Mouse (Mus musculus) hindbrain, embryonic 16.5 days (tissue): ENCODE data around the gene Slamf1. TPM values are rescaled to one million over a fixed set of nuclear protein-coding genes. Genes with fewer than 3 reads are reported as not detected.
"Not testable (repeated sequence)": the region's sequence is repeated elsewhere in the genome, so short reads cannot be mapped to it uniquely, and the experiment has no call there.

ENCODE experiments used
- ATAC-seq: fragments of 200-750 bp; cut with Nextera tagmentation; 2 replicates; pipeline ENCODE4 v1.8.0; 2017; ENCODE audit warnings: moderate TSS enrichment, moderate library complexity
- H3K27ac ChIP-seq: fragments of 300-500 bp; sonication (generic); 2 replicates; pipeline ENCODE4 v1.5.1; 2014; ENCODE audit warnings: low read depth, mild to moderate bottlenecking, control low read depth, low read length, moderate library complexity
- H3K27me3 ChIP-seq: fragments of 300-500 bp; sonication (generic); replicated peaks from 2 replicates; pipeline ENCODE4 v1.6.1; 2014; ENCODE audit warnings: low read length; ENCODE audit not compliant: control insufficient read depth, insufficient read depth
- H3K36me3 ChIP-seq: fragments of 300-500 bp; sonication (generic); 2 replicates; pipeline ENCODE4 v1.6.1; 2014; ENCODE audit warnings: mild to moderate bottlenecking, low read length, moderate library complexity, mixed read lengths; ENCODE audit not compliant: control insufficient read depth, insufficient read depth
- H3K4me1 ChIP-seq: fragments of 300-500 bp; sonication (generic); 2 replicates; pipeline ENCODE4 v1.6.1; 2014; ENCODE audit warnings: low read depth, low read length; ENCODE audit not compliant: control insufficient read depth, insufficient read depth
- H3K4me2 ChIP-seq: fragments of 300-500 bp; sonication (generic); 2 replicates; pipeline ENCODE4 v1.6.1; 2014; ENCODE audit warnings: mild to moderate bottlenecking, low read length, control low read depth, moderate library complexity
- H3K4me3 ChIP-seq: fragments of 300-500 bp; sonication (generic); 2 replicates; pipeline ENCODE4 v1.5.1; 2014; ENCODE audit warnings: mild to moderate bottlenecking, low read length, control low read depth, moderate library complexity
- H3K9ac ChIP-seq: fragments of 300-500 bp; sonication (generic); 2 replicates; pipeline ENCODE4 v1.6.1; 2014; ENCODE audit warnings: low read depth, mild to moderate bottlenecking, control low read depth, low read length, moderate library complexity
- H3K9me3 ChIP-seq: fragments of 300-500 bp; sonication (generic); 2 replicates; pipeline ENCODE4 v1.6.1; 2014; ENCODE audit warnings: mild to moderate bottlenecking, low read length, moderate library complexity; ENCODE audit not compliant: control insufficient read depth
- WGBS: fragments of 180-500 bp; shearing (Covaris S2); extraction: QIAGEN DNeasy Blood & Tissue Kit; methylation state at CpG from one replicate; pipeline ENCODE4 v1.1.7; 2014; 5-methylcytosine and 5-hydroxymethylcytosine counted together
- polyA plus RNA-seq: library from polyadenylated mRNA; unstranded; fragments of >200 nt; fragmentation: Nextera tagmentation; extraction: Ambion mirVana; gene quantifications from 2 replicates; pipeline ENCODE4 v1.2.1, GENCODE M21; 2015

Slamf1 gene
- polyA plus RNA-seq, 1 experiment from 2014 or later = 0.28 TPM

DNA sequence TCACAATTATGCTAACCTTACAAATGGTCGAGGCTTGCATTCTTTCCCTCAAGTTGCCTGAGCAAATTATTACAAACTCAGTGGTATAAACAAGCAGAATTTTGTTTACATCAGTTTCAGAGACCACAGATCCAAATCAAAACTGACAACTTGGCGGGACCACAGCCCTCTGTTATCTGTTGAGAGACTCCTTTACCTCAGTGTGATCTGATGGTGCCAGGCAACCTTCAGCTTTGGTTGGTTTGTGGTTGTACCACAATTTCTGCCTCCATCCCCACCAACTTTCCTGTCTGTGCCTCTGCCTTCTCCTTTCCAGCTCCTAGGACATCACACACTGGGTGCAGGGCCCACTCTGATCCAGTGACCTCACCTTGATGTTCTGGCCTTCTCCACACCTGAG, 29.3 kb downstream of the Slamf1 start:
- H3K27ac ChIP-seq = no peak overlapping the region
- no peaks in the 10 kb centered on the region for H3K27me3 ChIP-seq
- WGBS = 79% methylated on average over 2 of the region's 2 CpGs
- H3K36me3 ChIP-seq = no peaks in the 10 kb centered on the region
- H3K9me3 ChIP-seq = no peaks in the 10 kb centered on the region
- ATAC-seq = no peak
- H3K9ac ChIP-seq = no peak overlapping the region
- no peak overlapping the region for H3K4me2 ChIP-seq
- no peaks in the 10 kb centered on the region for H3K4me1 ChIP-seq
- H3K4me3 ChIP-seq = no peak overlapping the region

DNA sequence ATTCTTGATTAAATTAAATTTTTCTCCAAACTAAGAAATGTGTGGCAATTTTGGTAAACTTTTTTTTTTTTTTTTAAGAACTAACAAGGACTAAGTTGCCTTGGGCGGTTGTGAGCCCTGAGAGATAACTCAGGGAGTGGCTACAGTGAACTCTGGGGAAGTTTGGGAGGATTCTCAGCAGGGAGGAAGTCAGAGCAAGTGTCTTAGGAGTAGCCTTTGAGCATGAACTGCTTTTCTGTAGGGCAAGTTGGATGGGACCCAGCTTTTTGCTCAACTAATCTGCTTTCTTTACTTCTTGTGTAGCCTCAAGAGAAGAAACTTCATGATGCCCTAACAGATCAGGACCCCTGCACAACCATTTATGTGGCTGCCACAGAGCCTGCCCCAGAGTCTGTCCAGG, 30.9 kb downstream of the Slamf1 start:
- Histone ChIP-seq H3K9me3 (no peaks in the 10 kb centered on the region), H3K4me2 (no peak overlapping the region), H3K27ac (no peak overlapping the region), H3K9ac (no peak overlapping the region), H3K27me3 (no peaks in the 10 kb centered on the region), H3K36me3 (no peaks in the 10 kb centered on the region), H3K4me1 (no peaks in the 10 kb centered on the region), H3K4me3 (no peak overlapping the region)
- WGBS = 64% methylated on average over 1 of the region's 1 CpGs
- no peak for ATAC-seq

GRCm38 (mm10) chr1:171799648-171800047, 32.7 kb downstream of the Slamf1 start:
- no peak overlapping the region for H3K9ac ChIP-seq
- no peaks in the 10 kb centered on the region for H3K36me3 ChIP-seq
- no peak overlapping the region for H3K4me2 ChIP-seq
- H3K4me1 ChIP-seq = no peaks in the 10 kb centered on the region
- no peak overlapping the region for H3K4me3 ChIP-seq
- no peak overlapping the region for H3K27ac ChIP-seq
- H3K9me3 ChIP-seq = no peaks in the 10 kb centered on the region
- 84% methylated on average over 4 of the region's 4 CpGs for WGBS
- no peaks in the 10 kb centered on the region for H3K27me3 ChIP-seq
- ATAC-seq = no peak

GRCm38 (mm10) chr1:171811048-171811447, 44.1 kb downstream of the Slamf1 start:
- WGBS = 77% methylated on average over 1 of the region's 1 CpGs
- ATAC-seq, H3K4me2 ChIP-seq, H3K9me3 ChIP-seq, H3K9ac ChIP-seq, H3K4me1 ChIP-seq, H3K27me3 ChIP-seq, H3K36me3 ChIP-seq, H3K4me3 ChIP-seq, H3K27ac ChIP-seq: not testable (repeated sequence)

GRCm38 (mm10) chr1:171815545-171816439, 48.9 kb downstream of the Slamf1 start:
- peak; percentile 97 for ATAC-seq
- 15% methylated on average over 8 of the region's 8 CpGs for WGBS
- no peaks in the 10 kb centered on the region for H3K36me3 ChIP-seq
- no peaks in the 10 kb centered on the region for H3K9me3 ChIP-seq
- no peaks in the 10 kb centered on the region for H3K4me1 ChIP-seq
- H3K9ac ChIP-seq = no peak overlapping the region
- no peaks in the 10 kb centered on the region for H3K27me3 ChIP-seq
- no peak overlapping the region for H3K4me2 ChIP-seq
- H3K4me3 ChIP-seq = no peak overlapping the region
- H3K27ac ChIP-seq = no peak overlapping the region

DNA sequence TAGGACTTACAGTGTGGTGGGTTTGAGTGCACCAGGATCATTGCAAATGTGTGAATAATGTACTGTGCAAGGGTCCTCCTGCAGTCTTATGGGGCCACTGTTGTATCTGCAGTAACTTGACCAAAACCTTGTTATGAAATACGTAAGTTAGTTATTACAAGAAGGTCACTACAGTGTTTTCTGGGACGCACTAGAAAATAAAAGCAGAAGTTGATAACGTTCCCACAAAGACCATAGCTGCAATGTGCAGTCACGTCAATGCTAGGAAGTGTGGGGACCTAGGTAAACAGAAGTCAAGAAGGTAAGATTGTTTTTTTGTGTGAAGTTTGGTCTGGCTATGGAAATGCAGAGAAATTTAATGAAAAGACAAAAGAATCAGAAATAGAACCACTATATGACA, 50.1 kb downstream of the Slamf1 start:
- H3K36me3 ChIP-seq = no peaks in the 10 kb centered on the region
- no peak overlapping the region for H3K9ac ChIP-seq
- H3K27me3 ChIP-seq = no peaks in the 10 kb centered on the region
- H3K4me3 ChIP-seq = no peak overlapping the region
- ATAC-seq = no peak
- WGBS = 84% methylated on average over 4 of the region's 4 CpGs
- H3K4me2 ChIP-seq = no peak overlapping the region
- no peaks in the 10 kb centered on the region for H3K4me1 ChIP-seq
- no peaks in the 10 kb centered on the region for H3K9me3 ChIP-seq
- H3K27ac ChIP-seq = no peak overlapping the region

- H3K9me3 ChIP-seq = no peaks in the 10 kb centered on the region
- no peak for ATAC-seq
- H3K4me1 ChIP-seq = no peaks in the 10 kb centered on the region
- WGBS = 15% methylated on average over 1 of the region's 1 CpGs
- H3K27me3 ChIP-seq = no peaks in the 10 kb centered on the region
- no peak overlapping the region for H3K9ac ChIP-seq
- no peak overlapping the region for H3K4me3 ChIP-seq
- no peaks in the 10 kb centered on the region for H3K36me3 ChIP-seq
- H3K4me2 ChIP-seq = no peak overlapping the region
- no peak overlapping the region for H3K27ac ChIP-seq
These were observed 54.4 kb downstream of the Slamf1 start for GRCm38 (mm10) chr1:171821331-171821730.

DNA sequence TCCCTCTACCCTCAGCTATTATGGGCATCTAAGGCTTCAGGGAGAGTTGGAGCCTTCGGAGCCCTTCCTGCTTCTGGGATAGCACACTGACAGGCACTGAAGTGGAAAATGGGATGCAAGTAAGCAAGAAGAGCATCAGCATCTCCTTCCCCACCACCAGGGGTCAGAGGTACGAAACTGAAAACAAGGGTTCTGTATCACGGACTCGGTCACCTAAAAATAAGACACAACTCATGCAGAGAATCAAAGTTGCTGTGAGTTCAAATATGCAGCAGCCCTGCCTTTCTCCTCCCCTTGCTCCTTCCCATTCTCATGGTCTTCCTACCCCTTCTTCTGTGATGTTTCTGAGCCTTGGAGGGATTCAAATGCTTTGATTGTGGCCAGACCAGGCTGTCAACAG, 58.5 kb downstream of the Slamf1 start:
- no peak overlapping the region for H3K4me2 ChIP-seq
- no peaks in the 10 kb centered on the region for H3K4me1 ChIP-seq
- no peaks in the 10 kb centered on the region for H3K36me3 ChIP-seq
- H3K9me3 ChIP-seq = no peaks in the 10 kb centered on the region
- no peak overlapping the region for H3K4me3 ChIP-seq
- WGBS = 25% methylated on average over 4 of the region's 4 CpGs
- no peak for ATAC-seq
- H3K27me3 ChIP-seq = no peaks in the 10 kb centered on the region
- no peak overlapping the region for H3K9ac ChIP-seq
- H3K27ac ChIP-seq = no peak overlapping the region

DNA sequence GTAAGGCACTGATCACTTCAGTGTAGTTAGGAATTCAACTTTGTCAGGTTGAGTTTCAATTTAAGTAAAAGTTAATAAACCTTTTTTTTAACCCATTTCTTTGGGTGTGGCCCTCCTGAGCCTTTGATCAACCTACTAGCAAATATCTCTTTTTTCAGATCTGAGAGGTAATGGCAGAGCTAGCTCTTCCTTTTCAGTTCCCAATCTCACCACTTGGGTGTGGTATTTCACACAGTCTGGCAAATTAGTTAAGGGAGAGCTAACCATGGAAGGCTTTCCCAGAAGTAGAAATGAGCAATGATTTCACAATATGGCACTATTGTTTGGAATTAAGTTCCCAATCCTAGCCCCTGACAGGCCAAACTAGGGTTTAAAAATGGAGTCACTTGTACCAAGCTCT, 59.2 kb downstream of the Slamf1 start:
- no peak for ATAC-seq
- no peak overlapping the region for H3K4me2 ChIP-seq

More for the DNA sequence above, 59.2 kb downstream of the Slamf1 start:
- Histone ChIP-seq H3K36me3 (no peaks in the 10 kb centered on the region), H3K27ac (no peak overlapping the region), H3K9ac (no peak overlapping the region), H3K4me1 (no peaks in the 10 kb centered on the region), H3K9me3 (no peaks in the 10 kb centered on the region), H3K27me3 (no peaks in the 10 kb centered on the region), H3K4me3 (no peak overlapping the region)
